Mouse (Mus musculus) frontal cortex, postnatal 36 days (tissue): Measurements from ENCODE around the gene Mns1.

Source experiments
- DNase-seq, 2 experiments: peaks; one replicate each; pipeline ENCODE4 v3.0.0; 2022; ENCODE audit warnings: low spot score in 2 of 2

Gene Mns1

GRCm38 (mm10) chr9:72475511-72475910 is 37.7 kb downstream of the Mns1 start:
- peak; percentile 9 to 45 for DNase-seq

- no peak for DNase-seq
These were observed 39.5 kb downstream of the Mns1 start for GRCm38 (mm10) chr9:72477306-72477705.

- DNase-seq: no peak
These were observed 41.5 kb downstream of the Mns1 start for GRCm38 (mm10) chr9:72479276-72479675.

GRCm38 (mm10) chr9:72488523-72488922 is 50.7 kb downstream of the Mns1 start:
- no peak for DNase-seq

- DNase-seq: no peak
These were observed 51.3 kb downstream of the Mns1 start for GRCm38 (mm10) chr9:72489131-72489530.

- DNase-seq: peak; percentile 82 to 90
These were observed 53.9 kb downstream of the Mns1 start for GRCm38 (mm10) chr9:72491559-72492193.

GRCm38 (mm10) chr9:72492194-72492565 is 54.4 kb downstream of the Mns1 start, which contains the start of gene Tex9:
Gene Tex9 (minus strand): TSS chr9:72492212.
- DNase-seq: no peak

GRCm38 (mm10) chr9:72493465-72493864 is 55.7 kb downstream of the Mns1 start:
- no peak for DNase-seq

- DNase-seq: no peak
These were observed 56.3 kb downstream of the Mns1 start for GRCm38 (mm10) chr9:72493984-72494685.

GRCm38 (mm10) chr9:72496691-72497090 is 58.9 kb downstream of the Mns1 start:
- no peak for DNase-seq

- DNase-seq: no peak
These were observed 59.4 kb downstream of the Mns1 start for GRCm38 (mm10) chr9:72497171-72497570.
